Mouse (Mus musculus): ENCODE results near the gene Nmnat3. TPM values are rescaled to one million over a fixed set of nuclear protein-coding genes. Genes with fewer than 3 reads are reported as not detected.

Gene Nmnat3
- polyA plus RNA-seq, 1 experiment from 2014 or later = 35.2 TPM

DNA sequence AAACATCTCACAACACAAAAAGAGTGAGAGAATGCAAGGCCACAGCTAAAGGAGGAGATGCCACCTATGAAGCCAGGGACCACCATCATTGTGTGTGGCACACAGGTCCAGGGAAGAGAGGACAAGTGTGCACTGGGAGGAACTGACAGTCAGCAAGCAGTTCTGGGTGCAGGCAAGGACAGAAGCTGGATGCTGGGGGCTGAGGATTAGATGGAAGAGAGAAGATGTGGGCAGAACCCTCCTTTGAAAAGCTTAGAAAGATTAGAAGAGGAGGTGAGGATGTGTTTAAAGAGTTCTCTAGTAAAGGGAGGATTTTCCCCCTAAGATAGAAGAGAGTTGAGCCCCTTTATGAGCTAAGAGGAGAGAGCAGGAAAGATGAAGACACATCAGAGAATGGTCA is 2.4 kb downstream of the Nmnat3 start:
- H3K36me3 ChIP-seq = no peaks in the 10 kb centered on the region
- no peak overlapping the region for H3K4me2 ChIP-seq
- peaks cover 27% of the 10 kb centered on the region for H3K27me3 ChIP-seq (replicated peaks)
- H3K9me3 ChIP-seq (replicated peaks) = no peaks in the 10 kb centered on the region
- no peak for ATAC-seq
- H3K4me1 ChIP-seq = no peaks in the 10 kb centered on the region
- no peak overlapping the region for H3K9ac ChIP-seq
- H3K4me3 ChIP-seq = no peak overlapping the region
- H3K27ac ChIP-seq = no peak overlapping the region

DNA sequence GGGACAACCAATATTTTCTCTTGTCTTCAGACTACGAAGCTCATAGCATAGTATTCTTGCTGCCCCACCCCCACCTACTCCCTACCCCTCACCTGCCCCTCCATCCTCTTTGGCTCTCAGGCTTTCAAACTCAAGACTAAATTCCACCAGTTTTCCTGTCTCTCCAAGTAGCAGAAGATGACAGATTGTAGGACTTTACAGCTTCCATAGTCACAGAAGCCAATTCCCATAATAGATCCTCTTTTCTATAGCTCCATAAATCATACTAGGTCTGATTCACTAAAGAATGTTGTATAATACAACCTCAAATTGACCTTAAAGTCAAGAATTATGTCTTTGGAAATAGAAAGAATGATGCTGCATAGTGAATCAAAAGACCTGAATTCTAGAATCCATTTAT is 3.4 kb downstream of the Nmnat3 start:
- 48% methylated on average over 1 of the region's 1 CpGs for WGBS (ENCODE audit: insufficient replicate concordance)
- Histone ChIP-seq H3K36me3 (no peaks in the 10 kb centered on the region), H3K9ac (no peak overlapping the region), H3K4me3 (no peak overlapping the region), H3K9me3 (replicated peaks) (no peaks in the 10 kb centered on the region), H3K4me2 (no peak overlapping the region), H3K27me3 (replicated peaks) (peaks cover 30% of the 10 kb centered on the region), H3K27ac (no peak overlapping the region), H3K4me1 (peaks cover 3% of the 10 kb centered on the region; the same call in 1 of the 2 replicates)
- no peak for ATAC-seq

DNA sequence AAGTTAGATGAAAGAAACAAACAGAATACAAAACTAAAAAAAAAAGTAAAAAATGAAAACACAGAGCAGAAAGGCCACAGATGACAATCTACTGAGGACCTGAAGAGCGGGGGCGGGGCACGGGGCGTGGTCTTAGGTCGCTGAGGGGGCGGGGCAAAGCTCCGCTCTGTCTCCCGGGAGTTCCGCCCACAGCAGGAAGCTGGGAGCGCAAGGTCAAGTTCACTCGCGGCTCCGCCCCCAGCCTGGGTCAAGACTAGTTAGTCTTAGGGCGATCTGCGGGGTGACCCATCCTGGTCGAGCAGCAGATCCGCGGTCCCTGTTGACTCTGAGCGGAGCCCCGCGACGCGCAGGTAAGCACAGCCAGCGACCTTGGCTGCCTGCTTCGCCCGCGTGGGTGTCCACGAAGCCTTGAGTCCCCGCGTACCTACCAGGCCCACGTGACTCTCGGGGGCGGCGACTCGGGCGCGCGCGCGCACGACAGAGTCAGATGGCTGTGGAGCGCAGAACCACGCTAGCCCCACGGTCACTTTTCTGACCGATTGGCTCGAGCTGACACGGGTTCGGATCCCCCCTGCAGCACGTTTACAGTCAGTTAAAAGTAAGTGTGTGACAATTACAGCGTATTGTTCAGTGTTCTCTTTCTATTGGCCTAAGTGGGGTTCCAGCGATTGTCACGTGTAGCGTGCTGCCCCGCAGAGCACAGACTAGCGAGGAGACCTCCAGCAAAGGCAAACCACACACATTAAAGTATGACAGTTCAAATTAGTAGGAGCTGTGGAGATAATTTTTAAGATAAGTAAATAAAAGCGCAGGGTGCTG is 9.4 kb downstream of the Nmnat3 start:
- Histone ChIP-seq H3K4me3 (peak overlapping the region; percentile 75), H3K27ac (peak overlapping the region; percentile 95), H3K4me1 (peaks cover 44% of the 10 kb centered on the region), H3K27me3 (replicated peaks) (peaks cover 15% of the 10 kb centered on the region; the same call in 1 of the 2 replicates), H3K9ac (peak overlapping the region; percentile 86), H3K36me3 (peaks cover 15% of the 10 kb centered on the region), H3K4me2 (peak overlapping the region; percentile 80), H3K9me3 (replicated peaks) (no peaks in the 10 kb centered on the region)
- ATAC-seq = peak; percentile 69
- 1% methylated on average over 56 of the region's 56 CpGs for WGBS (ENCODE audit: insufficient replicate concordance)

DNA sequence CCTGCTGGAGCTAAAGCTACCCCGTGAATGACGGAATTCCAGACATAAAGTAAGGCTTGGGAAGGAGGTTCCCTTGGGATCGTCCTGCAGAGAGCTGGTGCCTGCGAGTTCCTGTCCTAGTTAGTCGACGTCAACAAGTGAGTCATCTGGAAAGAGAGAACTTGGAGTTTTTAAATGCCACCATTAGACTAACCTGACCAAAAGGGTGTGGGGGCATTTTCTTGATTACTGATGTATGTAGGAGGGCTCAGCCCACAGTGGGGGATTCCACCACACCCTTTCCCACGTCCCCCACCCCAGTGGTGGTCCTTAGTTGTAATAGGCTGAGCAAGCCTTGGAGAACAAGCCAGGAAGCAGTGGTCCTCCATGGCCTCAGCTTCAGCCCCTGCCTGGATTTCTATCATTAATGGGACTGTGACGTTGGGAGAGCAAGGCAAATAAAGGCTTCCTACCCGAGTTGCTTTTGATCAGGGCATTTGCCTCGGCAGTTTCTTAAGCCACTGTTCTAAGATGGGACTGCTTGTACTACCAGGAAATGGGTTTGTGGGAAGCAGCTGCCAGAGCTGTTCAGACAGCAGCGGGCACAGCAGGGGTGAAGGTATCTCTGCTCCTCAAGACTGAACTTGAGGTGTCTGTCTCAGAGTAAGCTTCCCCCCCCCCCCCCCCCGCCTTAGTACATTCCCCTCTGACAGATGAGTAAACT is 10.2 kb downstream of the Nmnat3 start:
- peak overlapping the region; percentile 75 for H3K4me3 ChIP-seq
- H3K27me3 ChIP-seq (replicated peaks) = peaks cover 15% of the 10 kb centered on the region; the same call in 1 of the 2 replicates
- peaks cover 23% of the 10 kb centered on the region for H3K36me3 ChIP-seq
- peak overlapping the region; percentile 80 for H3K4me2 ChIP-seq
- peak overlapping the region; percentile 86 for H3K9ac ChIP-seq
- H3K27ac ChIP-seq = peak overlapping the region; percentile 95
- H3K4me1 ChIP-seq = peaks cover 46% of the 10 kb centered on the region
- no peaks in the 10 kb centered on the region for H3K9me3 ChIP-seq (replicated peaks)
- peak; percentile 13; the same call in 1 of the 2 replicates for ATAC-seq
- WGBS (ENCODE audit: insufficient replicate concordance) = 4% methylated on average over 12 of the region's 12 CpGs

DNA sequence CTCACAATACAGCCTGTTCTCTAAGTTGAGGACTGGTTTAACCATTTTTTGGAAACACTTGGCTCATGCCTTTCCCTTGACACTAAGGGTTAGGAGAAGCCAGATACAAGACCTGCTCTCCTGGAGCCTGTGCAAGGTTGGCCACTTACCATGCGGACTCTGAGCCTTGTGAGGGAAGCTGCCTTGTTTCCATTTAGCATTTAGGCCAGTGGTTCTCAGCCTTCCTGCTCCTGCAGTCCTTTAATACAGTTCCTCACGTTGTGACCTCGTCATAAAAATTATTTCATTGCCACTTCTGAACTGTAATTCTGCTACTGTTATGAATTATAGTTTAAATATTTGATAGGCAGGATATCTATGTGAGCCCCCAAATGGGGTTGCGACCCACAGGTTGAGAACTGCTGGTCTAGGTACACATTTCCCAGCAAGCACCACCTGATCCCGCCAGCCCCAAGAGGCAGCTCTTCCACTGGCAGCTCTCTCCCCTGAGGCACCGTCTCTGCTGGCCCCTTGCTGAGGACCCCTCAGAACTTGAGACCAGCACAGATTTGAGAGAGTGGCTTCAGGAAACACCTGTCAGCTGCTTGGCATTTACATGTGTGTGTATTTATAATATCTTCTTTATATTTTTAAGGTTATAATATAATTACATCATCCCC is 10.8 kb downstream of the Nmnat3 start:
- H3K36me3 ChIP-seq = peaks cover 30% of the 10 kb centered on the region
- no peak for ATAC-seq
- peaks cover 13% of the 10 kb centered on the region; the same call in 1 of the 2 replicates for H3K27me3 ChIP-seq (replicated peaks)
- peak overlapping the region; percentile 86 for H3K9ac ChIP-seq
- WGBS (ENCODE audit: insufficient replicate concordance) = 46% methylated on average over 6 of the region's 6 CpGs
- H3K4me3 ChIP-seq = peak overlapping the region; percentile 75
- H3K4me2 ChIP-seq = peak overlapping the region; percentile 80
- peaks cover 53% of the 10 kb centered on the region for H3K4me1 ChIP-seq
- peak overlapping the region; percentile 95 for H3K27ac ChIP-seq
- no peaks in the 10 kb centered on the region for H3K9me3 ChIP-seq (replicated peaks)

DNA sequence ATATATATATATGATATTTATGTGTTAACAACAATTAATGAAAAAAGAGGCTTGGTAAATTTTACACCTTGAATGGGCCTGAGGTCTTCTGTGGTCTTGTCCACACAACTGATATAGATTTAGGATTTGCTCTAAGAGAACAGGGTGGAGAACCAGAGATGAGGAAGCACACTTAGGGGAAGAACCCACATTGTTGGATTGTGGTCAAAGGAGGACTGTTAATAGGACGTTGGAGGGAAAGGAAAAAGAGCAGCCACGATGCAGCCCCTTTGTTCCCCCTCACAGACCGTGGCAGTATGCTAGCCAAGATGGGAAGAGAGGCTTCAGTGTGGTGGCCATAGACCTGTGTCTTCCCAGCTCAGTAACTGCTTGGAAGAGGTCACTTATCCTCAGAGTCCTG is 11.5 kb downstream of the Nmnat3 start:
- peaks cover 58% of the 10 kb centered on the region for H3K4me1 ChIP-seq
- H3K27ac ChIP-seq = peak overlapping the region; percentile 97
- H3K9me3 ChIP-seq (replicated peaks) = no peaks in the 10 kb centered on the region
- 19% methylated on average over 3 of the region's 3 CpGs for WGBS (ENCODE audit: insufficient replicate concordance)
- peak overlapping the region; percentile 72 for H3K9ac ChIP-seq
- ATAC-seq = peak; percentile 33
- peaks cover 37% of the 10 kb centered on the region for H3K36me3 ChIP-seq
- peaks cover 6% of the 10 kb centered on the region; the same call in 1 of the 2 replicates for H3K27me3 ChIP-seq (replicated peaks)
- H3K4me2 ChIP-seq = peak overlapping the region; percentile 77
- peak overlapping the region; percentile 49 for H3K4me3 ChIP-seq

DNA sequence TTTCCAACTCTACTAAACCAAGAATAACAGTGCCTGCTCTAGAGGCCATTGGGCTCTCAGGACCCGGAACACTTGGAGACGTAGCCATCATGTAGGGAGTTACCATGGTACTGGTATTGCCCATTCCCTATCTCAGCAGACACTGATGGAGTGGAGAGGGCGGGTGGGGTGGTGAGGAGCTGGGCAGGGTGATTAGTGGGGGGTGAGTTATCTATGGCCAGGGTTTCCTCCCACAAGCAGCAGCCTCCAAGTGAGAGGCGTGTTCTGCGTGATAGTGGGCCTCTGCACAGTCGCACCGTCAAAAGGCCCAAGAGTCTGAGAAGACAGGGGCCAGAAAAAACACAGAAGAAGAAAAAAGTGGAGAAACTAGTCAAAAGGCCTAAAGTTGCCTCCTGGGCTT is 12.0 kb downstream of the Nmnat3 start:
- H3K27ac ChIP-seq = peak overlapping the region; percentile 97
- H3K27me3 ChIP-seq (replicated peaks) = 0 out of 2 replicates have a peak, but pooled peaks cover 5% of the 10 kb centered on the region
- H3K4me1 ChIP-seq = peaks cover 63% of the 10 kb centered on the region
- peak overlapping the region; percentile 49 for H3K4me3 ChIP-seq
- H3K36me3 ChIP-seq = peaks cover 41% of the 10 kb centered on the region
- no peaks in the 10 kb centered on the region for H3K9me3 ChIP-seq (replicated peaks)
- 22% methylated on average over 7 of the region's 7 CpGs for WGBS (ENCODE audit: insufficient replicate concordance)
- ATAC-seq = peak; percentile 94
- H3K4me2 ChIP-seq = peak overlapping the region; percentile 77
- peak overlapping the region; percentile 72 for H3K9ac ChIP-seq

DNA sequence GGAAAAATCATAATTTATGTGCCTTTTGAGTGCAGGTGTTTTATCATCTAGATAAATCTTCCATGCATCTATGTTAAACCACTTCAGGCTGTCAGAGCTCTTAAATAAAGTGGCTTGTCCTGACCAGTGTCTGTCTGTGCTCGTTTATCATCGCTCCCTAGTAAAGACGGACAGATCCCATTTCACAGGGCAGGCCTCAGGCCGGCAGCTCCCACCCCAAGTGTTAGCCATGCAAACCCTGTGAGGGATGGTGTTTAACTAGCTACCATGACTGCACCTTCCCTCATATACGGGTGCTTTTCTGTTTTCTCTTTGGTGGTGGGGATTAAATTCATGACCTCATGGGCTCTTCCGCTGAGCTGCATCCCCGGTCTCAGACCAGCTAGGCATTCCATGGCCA is 13.3 kb downstream of the Nmnat3 start:
- H3K27ac ChIP-seq = peak overlapping the region; percentile 97
- H3K4me1 ChIP-seq = peaks cover 70% of the 10 kb centered on the region
- H3K36me3 ChIP-seq = peaks cover 55% of the 10 kb centered on the region
- no peaks in the 10 kb centered on the region for H3K9me3 ChIP-seq (replicated peaks)
- no peak overlapping the region for H3K4me3 ChIP-seq
- 0 out of 2 replicates have a peak overlapping the region, but pooled peaks have one; percentile 77 for H3K4me2 ChIP-seq
- no peak for ATAC-seq
- H3K27me3 ChIP-seq (replicated peaks) = no peaks in the 10 kb centered on the region
- WGBS (ENCODE audit: insufficient replicate concordance) = 87% methylated on average over 7 of the region's 7 CpGs
- H3K9ac ChIP-seq = peak overlapping the region; percentile 49; the same call in 1 of the 2 replicates

DNA sequence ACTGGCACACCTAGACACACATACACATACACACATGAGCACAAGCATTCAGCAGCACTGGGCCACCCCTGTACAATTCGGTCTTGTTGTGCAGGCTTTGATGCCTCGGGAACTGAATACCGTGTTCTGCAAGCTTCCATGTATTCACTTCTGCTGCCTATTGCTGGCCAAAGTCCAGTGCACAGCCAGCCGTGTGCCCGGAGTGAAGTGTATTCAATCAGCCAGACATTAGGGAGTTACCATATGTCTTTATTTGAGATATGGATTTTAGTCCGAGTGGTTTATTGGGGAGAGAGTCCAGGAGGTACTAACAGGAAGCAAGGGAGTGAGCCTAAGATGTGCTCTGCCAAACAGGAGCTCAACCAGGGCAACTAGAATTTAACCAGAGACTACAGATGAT is 19.8 kb downstream of the Nmnat3 start:
- H3K36me3 ChIP-seq = peaks cover 99% of the 10 kb centered on the region
- ATAC-seq = no peak
- 78% methylated on average over 6 of the region's 6 CpGs for WGBS (ENCODE audit: insufficient replicate concordance)
- H3K27ac ChIP-seq = peak overlapping the region; percentile 45; the same call in 1 of the 2 replicates
- H3K4me2 ChIP-seq = no peak overlapping the region
- H3K9ac ChIP-seq = no peak overlapping the region
- H3K9me3 ChIP-seq (replicated peaks) = 0 out of 2 replicates have a peak, but pooled peaks cover 6% of the 10 kb centered on the region
- H3K4me3 ChIP-seq = no peak overlapping the region
- peaks cover 64% of the 10 kb centered on the region for H3K4me1 ChIP-seq
- no peaks in the 10 kb centered on the region for H3K27me3 ChIP-seq (replicated peaks)

DNA sequence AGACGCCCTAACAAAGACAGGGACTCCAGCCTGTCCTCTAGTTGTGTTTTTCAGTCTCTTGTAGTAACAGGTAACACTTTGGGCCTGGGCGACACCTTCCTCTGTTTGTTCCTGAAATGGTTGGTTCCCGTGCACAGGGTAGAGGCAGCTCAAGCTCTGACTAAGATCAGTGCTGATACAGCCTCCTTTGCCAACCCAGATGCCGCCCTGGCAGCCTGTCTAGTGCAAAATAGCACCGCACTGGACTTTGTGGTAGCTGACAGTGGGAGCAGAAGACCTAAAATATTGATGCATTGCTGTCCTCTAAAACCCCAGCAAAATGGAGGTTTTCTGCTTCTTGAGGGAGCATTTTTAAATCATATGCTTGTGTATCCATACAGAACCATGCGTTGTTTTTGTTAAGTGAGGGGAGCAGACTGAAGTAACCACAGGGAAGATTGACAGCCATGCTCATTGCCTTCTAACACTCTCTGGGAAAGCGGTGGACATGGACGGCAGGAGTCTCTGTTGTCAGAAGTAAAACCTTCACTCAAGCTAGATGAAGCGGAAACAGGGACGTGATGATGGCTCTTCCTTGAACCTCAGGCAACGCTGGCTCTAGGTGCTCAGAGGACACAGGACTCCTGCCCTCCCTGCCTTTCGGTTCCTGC is 24.2 kb downstream of the Nmnat3 start:
- peak overlapping the region; percentile 22; the same call in 1 of the 2 replicates for H3K9ac ChIP-seq
- 0 out of 2 replicates have a peak, but pooled peaks cover 6% of the 10 kb centered on the region for H3K9me3 ChIP-seq (replicated peaks)
- no peaks in the 10 kb centered on the region for H3K27me3 ChIP-seq (replicated peaks)
- peak overlapping the region; percentile 87 for H3K27ac ChIP-seq
- H3K4me3 ChIP-seq = no peak overlapping the region
- H3K36me3 ChIP-seq = peaks cover 79% of the 10 kb centered on the region
- WGBS (ENCODE audit: insufficient replicate concordance) = 86% methylated on average over 12 of the region's 12 CpGs
- no peak for ATAC-seq
- H3K4me2 ChIP-seq = no peak overlapping the region
- peaks cover 70% of the 10 kb centered on the region for H3K4me1 ChIP-seq

DNA sequence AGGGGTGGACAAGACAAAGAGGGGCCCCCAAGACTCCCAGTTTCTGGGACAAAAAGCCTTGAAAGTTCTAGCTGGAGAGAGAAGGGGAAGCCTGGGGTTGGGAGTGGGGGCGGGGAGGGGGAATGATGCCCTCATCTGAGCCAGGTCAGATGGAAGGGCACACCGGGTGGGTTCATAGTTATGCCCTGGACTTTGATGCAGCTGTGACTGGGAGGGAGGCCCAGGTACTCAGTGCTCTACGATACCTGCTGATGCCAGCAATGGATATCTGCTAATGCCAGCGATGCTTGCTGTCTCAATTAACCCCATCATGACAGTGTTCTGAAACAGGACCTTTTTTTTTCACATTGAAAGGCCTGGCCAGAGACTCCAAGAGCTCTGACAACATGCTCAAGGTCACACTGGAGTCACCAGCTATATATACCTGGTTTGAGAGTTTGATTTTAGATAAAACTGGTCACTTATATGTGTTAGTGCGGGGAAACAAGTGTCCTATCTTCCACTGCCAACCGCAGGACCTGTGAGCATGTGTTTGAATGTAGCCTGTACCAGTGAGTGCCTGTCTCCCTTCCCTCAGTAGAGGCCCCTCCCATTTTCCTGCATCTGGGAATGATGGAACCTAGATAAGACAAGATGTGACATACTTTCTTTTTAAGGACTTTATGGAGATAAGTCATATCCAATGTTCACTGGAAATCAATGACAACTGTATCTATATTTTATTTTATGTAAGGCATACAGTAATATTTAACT is 25.6 kb downstream of the Nmnat3 start:
- ATAC-seq = peak; percentile 37; the same call in 1 of the 2 replicates
- H3K27me3 ChIP-seq (replicated peaks) = no peaks in the 10 kb centered on the region
- peak overlapping the region; percentile 87 for H3K27ac ChIP-seq
- H3K36me3 ChIP-seq = peaks cover 78% of the 10 kb centered on the region
- 0 out of 2 replicates have a peak, but pooled peaks cover 6% of the 10 kb centered on the region for H3K9me3 ChIP-seq (replicated peaks)
- H3K9ac ChIP-seq = peak overlapping the region; percentile 57
- peak overlapping the region; percentile 51 for H3K4me2 ChIP-seq
- peaks cover 57% of the 10 kb centered on the region for H3K4me1 ChIP-seq
- 52% methylated on average over 6 of the region's 6 CpGs for WGBS (ENCODE audit: insufficient replicate concordance)
- H3K4me3 ChIP-seq = no peak overlapping the region
